Mouse (Mus musculus) 3T3-L1 (cell line): ENCODE results near the gene Dlg3.

Experiments used
- DNase-seq: peaks from one replicate; pipeline ENCODE4 v3.0.0-alpha.2; 2015; ENCODE audit warnings: low read depth, low spot score

The Dlg3 gene

DNA sequence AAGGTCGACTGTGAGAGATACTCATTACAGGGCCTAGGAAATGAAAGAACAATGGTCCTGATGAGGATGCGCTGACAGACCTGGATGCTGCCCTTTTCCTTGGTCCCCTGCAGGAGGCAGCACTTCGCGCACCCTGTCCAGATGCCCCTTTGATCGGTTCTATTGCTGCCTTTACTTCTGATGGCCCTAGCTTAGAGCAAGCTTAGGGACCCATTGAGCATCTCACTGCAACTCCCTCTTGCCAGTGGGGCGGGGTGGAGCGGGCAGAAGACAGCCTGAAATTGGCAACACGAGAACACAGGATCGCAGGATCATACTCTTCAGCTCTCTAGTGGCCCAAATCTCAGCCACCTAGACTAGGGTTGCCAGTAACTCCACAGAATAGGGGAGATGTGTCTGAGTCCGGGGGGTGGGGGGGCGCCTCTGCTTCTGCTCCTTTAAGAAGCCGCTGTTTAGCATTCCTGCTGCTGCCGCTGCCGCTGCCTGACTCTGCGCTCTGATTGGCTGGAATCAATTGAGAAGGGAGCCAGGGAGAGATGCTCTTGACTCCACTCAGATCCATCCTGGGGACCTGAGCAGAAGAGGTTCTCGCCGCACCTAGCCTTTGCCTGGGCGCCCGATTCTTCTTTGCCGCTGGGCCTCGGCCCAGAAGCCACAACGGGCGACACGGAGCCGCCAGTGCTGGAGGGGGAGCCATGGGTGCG is at the start of gene Dlg3:
Dlg3 (plus strand) TSS at position 542 of the 704 bp plus-strand sequence.
- DNase-seq, result peak; percentile 47

DNA sequence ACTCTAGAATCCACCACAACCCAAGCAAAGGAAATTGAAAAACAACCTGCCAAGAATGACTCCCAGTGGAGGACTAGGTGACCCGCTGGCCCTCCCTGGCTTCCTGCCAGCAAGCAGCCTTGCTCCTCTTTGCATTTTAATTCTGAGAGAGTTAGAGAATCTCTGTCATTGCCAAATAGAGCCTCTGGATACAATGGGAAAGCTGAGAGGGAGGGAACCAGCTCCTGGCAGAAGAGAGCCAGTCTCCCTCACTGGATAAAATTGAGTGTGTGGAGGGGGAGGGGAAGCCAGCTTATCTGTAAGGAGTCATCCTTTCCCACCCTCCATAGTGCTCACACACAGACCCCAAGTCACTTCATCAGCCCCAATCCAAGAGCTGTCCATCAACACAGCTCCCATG is 38.6 kb upstream of the Dlg3 start:
- peak; percentile 48 for DNase-seq

DNA sequence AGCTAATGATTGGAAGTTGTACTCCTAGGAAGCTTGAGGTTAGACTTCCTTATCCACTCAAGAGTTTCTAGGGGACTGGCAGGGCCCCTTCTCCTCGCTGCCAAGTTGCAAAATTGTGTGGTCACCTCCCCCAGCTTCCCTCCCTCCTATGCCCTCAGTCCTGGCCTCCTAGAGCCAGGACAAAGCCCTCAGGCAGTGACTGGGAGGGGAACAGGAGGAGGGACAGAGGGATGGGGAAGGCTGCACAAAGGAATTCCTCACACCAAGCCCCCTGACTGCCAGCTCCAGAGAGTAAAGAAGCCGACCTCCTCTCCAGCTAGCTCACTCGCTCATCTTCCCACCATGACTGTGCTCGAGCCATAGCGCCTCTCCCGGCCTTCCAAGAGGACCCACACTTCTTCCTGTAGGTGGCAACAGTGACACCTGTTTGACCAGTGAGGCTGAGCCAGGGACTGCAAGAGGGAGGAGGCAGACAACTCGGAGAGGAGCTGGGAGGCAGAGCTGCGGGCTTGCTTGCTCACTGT is 37.8 kb upstream of the Dlg3 start, which contains the start of gene Gdpd2:
Gdpd2 (plus strand) TSS at position 209 of the 524 bp plus-strand sequence.
- DNase-seq, result peak; percentile 64

DNA sequence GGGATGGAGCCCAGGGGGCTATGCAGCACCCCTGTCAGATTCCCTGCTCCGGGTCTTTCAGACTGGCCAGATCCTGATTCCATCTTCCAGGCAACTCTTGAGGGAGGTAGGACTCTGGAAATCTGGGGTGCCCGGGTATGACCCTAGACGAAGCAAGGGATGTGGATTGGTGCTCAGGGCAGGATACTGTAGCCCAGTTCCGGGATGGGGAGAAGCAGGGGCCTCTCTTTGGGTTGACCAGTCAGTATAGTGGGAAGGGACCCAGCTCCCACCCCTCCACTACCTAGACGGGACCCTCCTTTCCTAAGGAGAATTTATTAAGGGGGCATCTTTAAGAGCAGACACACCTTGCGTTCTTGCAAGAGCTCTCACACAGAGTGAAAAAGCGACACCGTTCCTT is 37.3 kb upstream of the Dlg3 start:
- no peak for DNase-seq

DNA sequence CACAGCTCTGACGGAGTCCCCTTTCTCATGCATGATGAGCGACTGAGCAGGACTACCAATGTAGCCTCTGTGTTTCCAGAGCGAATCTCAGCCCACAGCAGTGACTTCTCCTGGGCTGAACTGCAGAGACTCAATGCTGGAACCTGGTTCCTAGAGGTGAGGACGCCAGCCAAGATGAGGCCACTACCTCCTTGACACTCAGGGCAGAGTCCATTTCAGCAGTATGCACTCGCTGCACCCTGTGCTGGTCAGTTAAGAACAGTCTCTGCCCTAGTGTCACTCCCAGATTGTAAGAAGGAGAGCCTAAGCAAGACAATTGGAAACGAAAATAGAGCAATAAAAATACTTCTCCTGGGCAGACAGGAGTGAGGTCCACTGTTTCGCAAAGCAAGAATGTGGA is 33.2 kb upstream of the Dlg3 start:
- DNase-seq, result no peak

DNA sequence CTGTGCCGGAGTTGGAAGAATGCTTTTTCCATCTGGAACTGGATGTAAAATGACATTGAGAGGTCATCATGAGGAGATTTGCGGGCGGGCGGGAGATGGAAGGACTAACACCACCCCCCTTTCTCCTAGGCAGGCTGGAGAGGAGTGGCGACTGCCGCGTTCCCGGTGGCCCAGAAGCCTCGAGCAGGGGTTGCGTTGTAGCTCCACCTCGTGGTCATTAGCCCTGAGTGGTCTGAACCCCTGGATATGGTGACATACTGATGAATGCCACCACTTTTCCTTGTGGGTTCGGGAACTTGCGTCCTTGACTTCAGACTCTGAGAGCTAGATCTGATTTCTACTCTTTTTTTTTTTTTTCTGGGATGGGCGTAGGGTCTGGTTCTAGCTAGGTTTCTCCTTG is 28.6 kb upstream of the Dlg3 start:
- DNase-seq, result no peak

DNA sequence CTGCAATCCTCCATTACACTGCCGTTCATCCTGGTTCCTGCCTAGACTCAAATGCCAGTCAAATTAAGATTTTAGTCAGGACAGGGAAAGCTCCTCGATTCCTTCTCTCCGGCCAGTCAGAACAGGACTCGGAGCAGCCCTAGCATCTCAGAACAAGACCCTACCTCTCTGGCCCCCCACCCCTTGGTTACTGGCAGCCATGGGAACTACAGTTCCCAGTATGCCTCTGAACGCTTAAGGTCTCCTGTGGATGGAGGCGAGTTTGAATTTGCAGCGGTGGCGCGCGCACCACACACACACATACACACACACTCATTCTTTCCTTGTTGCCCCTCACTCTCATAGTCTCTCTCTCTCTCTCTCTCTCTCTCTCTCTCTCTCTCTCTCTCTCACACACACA is 28.1 kb upstream of the Dlg3 start:
- DNase-seq, result no peak

DNA sequence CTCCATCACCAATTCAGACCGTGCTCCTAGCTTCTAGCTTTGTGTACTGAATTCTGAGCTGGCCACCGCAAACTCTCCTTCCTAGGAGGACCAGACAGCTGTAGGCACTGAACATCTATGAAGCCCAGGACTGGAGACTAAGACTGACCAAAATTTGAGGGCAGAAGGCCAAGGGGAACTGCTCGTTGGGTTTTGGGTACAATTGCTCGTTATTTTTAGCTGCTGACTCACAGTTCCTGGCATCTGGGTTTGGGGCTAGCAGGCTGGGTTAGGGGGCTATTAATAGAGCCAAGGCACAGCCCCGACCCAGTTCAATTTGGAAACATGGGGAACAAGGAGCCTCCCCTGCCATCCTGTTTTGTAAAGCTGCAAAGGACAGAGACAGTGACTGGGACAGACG is 26.7 kb upstream of the Dlg3 start:
- peak; percentile 71 for DNase-seq

DNA sequence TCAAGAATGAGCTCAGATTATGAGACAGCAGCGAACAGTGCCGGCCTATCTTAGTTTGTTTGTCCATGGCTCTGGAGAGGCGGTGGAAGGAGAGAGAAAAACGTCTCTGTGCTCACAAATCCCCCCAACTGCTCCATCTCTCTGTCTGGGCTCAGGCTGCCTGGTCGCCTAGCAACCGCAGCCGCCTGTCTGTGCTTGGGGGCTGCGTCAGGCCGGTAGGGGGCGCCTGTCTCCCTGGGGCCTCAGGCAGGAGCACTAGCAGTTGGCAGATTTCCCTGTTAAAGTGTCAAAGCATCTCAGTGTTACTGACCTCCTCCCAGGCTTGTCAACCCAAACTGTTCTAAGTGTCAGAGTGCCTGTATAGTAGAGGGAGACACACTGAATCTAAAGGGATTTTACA is 25.6 kb upstream of the Dlg3 start:
- DNase-seq, result no peak

DNA sequence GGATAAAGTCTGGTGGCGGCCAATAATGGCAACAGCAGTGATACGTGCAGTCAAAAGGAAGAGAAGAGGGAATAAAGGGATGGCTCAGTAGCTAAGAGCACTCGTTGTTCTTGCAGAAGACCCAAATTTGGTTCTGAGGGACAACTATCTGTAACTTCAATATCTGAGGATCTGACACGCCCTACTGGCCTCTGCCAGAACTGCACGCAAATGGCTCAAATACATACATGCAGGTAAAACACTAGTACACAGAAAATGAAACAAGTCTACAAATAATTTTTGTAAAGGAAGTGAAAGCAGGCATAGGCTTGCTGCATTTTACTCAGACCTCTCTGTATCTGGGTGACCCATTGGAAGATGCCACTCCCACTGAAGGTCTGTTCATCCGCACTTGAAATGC is 1.7 kb upstream of the Dlg3 start:
- DNase-seq, result peak; percentile 32

DNA sequence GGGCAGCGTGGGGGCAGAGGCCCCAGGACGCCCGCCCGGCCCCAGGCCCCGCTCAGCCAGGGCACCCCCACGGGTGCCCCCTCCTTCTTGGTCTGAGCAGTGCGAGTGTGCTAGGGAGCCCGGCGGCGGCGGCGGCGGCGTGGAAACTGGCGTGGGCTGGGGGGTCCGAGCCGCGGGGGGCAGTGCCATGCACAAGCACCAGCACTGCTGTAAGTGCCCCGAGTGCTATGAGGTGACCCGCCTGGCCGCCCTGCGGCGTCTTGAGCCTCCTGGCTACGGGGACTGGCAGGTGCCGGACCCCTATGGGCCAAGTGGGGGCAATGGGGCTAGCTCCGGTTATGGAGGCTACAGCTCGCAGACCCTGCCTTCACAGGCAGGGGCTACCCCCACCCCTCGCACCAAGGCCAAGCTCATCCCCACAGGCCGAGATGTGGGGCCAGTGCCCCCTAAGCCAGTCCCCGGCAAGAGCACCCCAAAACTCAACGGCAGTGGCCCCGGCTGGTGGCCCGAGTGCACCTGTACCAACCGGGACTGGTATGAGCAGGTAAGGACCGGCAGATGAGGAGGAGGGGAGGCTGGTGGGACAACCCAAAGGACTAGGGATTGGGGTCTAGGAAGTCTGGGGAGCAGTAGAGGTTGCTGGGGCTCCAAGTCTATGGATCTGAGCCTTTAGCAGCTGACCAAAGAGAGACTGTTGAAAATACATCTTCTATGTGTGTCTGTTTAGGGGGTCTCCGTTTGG is 534 bp downstream of the Dlg3 start:
- DNase-seq, result no peak

DNA sequence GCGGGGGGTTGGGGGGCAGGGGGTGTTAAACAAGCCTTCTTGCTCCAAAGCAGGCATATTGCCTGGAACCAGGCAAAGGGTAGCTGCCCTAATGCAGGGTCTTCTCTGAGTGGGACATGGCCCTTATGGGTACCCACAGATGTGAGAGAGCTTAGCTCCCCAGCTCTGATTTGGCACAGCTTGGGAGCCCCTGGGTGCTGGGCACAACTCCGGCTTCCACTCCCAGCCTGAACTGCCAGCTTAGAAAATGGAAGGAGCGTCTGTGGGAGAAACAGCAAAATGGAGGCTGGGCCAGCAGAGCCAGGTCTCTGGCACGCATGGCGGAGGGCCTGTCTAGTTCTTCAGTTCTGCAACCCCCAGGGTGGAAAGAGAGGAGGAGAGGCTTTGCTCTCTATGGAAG is 1.8 kb downstream of the Dlg3 start:
- DNase-seq, result no peak

DNA sequence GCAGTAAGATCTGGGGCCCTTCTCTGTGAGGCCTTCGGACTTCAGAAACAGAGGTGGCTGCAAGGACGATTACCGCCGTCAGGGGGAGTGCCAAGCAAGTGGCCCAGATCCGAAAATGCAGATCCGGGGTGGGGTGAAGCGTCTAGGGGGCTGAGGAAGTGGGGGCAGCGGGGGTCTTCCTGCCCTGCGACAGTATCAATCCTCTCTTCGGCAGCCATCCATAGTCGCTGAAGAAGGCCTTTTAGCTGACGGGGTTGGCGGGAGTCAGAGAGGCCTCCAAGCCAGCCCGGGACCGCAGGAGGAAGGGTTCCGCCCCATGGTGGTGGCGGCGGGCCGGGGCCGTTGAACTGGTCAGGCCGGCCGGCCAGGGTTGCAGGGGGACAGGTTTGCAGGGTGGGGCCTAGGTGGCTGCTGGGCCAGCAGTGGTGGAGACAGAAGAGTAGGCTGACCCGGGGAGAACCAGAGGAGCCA is 6.9 kb downstream of the Dlg3 start:
- DNase-seq, result peak; percentile 76

DNA sequence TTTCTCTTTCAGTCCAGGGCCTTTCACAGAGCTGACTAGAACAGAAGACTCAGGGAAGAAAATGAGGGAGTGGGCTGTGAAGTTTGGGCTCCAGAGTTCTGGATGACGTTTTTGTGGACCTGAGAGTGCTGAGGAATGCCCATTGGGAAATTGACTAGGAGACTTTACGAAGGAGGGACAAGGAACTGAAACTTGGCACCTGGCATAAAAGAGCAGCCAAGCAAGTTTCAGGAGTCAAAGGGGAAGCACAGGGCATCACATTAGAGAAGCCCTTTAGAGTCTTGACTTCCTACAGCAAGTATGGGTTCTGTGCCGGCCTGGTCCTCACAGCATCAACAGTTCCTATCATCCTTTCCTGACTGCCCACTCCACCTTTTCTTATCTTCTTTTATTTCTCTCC is 7.9 kb downstream of the Dlg3 start:
- DNase-seq, result no peak

DNA sequence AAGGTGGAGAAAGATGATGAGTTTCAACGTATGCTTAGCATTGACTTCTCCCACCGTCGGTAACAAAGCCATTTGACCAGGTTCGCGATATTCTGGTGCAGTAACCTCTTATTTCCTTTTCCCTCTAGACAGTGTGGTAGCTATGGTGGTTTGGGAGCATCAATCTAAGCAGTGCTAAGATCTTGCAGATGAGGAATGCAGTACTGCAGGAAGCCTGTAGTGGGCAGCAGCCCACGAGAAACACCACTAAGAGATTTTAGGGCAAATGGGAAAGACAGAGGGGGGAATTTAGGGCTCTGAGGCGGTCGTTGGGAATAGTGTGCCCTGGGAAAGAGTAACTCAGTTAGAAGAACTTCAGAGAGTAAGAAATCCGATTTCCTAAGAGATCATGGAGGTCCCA is 9.0 kb downstream of the Dlg3 start:
- DNase-seq, result peak; percentile 80

DNA sequence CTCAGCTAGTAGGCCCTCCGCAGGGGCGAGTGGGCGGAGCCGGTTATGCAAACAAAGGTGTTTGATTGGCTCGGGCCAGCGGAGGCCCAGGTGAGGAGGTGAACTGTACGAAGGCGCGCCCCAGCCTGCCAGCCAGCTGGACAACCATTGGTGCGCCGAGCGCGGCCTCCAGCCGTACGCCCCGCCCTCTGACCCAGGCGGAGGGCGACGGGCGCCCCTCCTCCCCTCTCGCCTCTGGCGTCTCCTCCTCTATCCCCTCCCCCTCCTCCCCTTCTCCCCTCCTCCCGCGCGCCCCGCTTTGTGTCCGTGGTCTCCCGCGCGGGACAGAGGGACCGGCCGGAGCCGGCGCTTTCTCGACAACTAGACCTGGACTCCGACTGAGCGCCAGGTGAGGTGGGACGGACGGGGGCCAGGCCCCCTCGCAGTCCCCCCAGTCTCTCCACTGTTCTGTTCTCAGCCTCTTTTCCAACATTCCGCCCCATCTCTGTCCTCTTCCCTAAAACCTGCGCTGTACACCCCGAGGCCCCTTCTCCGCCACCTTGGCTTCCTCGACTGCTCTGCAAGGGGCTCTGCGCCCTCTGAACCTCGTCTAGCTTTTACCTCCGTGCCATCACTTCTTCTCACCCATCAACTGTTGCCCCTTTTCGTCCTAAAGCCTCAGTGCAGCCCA is 9.6 kb downstream of the Dlg3 start:
- peak; percentile 63 for DNase-seq

DNA sequence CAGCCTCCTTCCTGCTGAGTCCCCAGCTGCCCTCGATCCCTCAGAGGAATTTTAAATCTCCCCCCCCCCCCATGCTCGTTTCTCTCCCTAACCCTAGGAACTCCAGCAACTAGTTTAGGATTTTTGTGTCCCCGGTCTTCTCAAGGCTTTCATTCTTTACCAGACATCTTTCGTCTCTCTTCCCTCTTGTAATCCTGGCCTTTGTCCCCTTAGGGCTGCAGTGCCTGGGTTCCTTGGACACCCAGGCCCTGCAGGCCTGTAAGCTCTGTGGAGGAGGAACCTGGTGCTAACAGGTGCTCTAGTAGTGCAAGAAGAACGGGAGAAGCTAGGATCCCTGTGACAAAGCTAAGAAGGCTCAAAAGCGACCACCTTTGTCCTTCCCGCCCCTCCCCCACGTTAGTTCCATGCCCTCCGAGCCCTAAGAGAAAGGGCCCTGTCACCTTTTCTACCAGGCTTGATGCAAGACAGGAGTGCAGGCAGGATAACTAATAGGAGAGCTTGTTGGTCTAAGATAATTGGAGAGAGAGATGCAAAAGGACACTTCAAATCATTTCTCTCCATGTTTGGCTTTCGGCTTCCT is 10.2 kb downstream of the Dlg3 start:
- peak; percentile 15 for DNase-seq

DNA sequence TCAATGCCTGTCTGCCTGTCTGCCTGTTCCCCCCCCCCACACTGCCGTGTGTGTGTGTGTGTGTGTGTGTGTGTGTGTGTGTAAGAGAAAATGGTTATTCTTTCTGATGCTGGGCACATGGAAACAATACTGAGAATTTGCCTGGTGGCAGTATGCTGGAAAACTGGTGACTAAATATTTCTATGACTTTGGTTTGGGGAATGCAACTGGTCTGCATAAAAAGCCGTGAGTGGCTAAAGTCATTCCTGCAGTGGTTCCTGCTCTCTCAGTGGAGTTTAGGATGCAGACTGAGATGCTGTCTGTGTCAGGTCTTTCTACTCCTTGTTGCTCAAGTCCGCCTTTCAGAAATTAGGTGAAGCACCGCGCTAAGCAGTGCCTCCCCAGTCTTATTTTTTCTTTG is 10.9 kb downstream of the Dlg3 start:
- DNase-seq, result peak; percentile 54

DNA sequence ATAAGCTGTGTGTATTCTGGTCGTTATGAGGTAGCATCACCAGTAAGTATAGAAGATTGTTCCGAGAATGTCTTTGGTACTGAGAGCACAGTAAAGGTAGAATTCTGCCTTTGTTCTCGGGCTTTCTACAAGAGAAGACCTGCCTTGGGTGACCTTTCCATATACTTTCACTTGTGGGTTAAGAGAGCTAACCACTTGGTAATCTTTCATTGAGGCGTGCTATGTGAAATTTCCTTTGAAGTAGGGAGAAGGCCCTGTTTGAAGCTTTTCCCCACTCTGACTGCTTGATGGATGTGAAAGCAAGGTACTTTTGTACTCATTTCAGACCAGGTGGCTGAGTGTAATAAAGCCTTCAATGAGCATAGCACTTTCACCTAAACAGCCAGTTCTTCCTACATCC is 21.8 kb downstream of the Dlg3 start:
- no peak for DNase-seq

DNA sequence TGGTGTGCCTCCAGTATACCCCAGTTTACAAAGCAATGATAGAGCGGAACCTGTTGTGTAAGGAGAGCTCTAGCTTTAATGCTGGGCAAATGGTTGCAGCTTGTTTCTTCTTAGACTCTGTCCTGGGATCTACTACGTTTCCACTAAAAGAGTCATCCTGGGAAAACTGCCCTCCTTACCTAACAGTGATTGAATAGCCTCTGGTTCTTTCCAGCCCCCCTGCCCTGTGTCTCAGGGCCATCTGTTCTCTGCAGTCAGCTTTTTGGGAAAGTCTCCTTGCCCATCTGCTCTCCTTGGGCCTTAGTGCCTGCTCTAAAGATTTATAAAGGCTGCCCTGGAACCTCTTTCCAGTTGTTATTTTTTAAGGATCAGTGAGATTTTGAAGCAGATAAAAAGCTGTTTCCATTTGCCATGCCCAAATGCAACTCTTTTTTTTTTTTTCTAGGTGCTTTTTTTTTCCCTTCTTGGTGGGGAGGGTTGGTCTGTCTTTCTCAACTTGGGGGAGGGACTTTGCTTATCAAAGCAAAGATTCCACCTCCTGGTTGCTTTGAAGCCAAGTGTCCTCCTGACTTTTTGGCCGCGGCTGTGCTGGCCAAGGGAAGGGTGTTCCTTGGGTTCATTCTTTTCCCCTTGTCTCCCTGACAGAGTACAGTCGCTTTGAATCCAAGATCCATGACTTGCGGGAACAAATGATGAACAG is 28.7 kb downstream of the Dlg3 start:
- DNase-seq, result no peak

DNA sequence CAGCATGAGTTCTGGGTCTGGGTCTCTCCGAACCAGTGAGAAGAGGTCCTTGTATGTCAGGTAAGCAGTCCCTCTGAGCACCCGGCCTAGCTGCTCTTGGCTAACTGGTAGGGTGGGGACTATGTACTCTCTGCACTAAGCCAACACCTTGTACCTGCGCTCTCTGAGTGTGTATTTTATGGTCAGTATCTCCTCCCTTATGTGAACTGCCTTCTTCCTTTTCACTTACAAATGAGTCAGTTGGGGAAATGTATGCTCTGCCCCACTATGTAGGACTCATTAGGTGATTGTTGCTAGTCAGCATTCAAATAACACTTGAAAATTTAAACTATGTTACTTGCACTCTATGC is 29.2 kb downstream of the Dlg3 start:
- DNase-seq, result no peak

DNA sequence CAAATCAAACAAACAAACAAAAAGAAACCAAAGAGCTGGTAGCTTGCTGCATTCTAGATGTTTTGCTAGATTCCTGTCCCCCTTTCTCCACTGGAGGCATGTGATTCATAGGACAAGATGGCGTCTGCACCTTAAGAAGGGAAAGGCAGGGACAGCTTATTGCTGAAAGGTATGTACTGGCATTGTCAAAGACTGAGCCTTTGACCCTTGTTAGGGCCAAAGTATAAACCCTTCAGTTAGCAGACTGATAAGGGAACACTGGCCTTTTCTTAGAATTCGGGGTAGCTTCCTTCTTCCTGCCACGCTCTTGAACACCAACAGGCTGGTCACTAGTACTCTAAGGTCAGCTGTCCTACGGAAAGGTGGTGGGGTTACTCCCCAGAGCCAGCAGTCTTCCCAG is 29.8 kb downstream of the Dlg3 start:
- DNase-seq, result no peak
